Mouse (Mus musculus): ENCODE measurements around the gene Col4a4. TPM values are rescaled to one million over a fixed set of nuclear protein-coding genes. Genes with fewer than 3 reads are reported as not detected.
A peak's percentile ranks its signal among the peaks of the same experiment; 100 is the strongest.

The Col4a4 gene
- total and polyA plus RNA-seq, 3 experiments, result 2.2 to 5.0 (median 3.7) TPM

DNA sequence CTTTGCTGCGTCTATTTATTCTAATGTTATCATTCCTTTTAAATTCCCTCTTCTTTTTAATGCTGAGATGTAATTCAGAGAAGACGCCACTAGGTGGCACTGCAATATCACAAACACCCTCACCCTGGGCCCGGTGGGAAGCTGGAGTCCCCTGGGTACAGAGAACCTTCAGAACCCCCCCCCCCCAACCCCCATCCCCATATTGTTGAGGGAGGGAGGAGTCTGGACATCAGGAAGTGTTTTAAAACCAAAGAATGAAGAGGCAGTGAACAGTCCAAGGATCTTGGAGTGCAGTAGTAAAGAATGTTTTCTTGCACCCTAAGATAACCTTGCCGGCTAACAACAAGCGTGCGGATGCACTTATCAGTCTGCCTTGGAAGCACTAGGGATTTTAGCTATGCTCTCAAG, 32.2 kb downstream of the Col4a4 start:
- WGBS, result 3% methylated on average over 6 of the region's 6 CpGs
- Histone ChIP-seq H3K4me1 (ENCODE audit: control insufficient read depth, insufficient read depth, low read length) (peaks cover 2% of the 10 kb centered on the region), H3K4me3 (no peak overlapping the region), H3K9ac (ENCODE audit: low read depth, low read length) (no peak overlapping the region), H3K27me3 (ENCODE audit: control insufficient read depth, insufficient read depth, low read length) (no peaks in the 10 kb centered on the region), H3K27ac (no peak overlapping the region), H3K36me3 (ENCODE audit: control insufficient read depth, insufficient read depth, low read length) (no peaks in the 10 kb centered on the region), H3K79me2 (replicated peaks; ENCODE audit: control insufficient read depth, insufficient read depth, low read length) (no peaks in the 10 kb centered on the region)
- no peak for DNase-seq
- intact Hi-C loops (cut with DNase I), result loop anchor here (5.0 kb wide), 1 partner anchor 1163 kb away; no protein-coding TSS in a partner anchor
- peak; percentile 70 for TF ChIP-seq CTCF (IDR thresholded peaks at IDR 0.05)
- TF ChIP-seq EP300 (IDR thresholded peaks at IDR 0.05; ENCODE audit: insufficient read depth, low read depth, low read length), result 0 out of 2 replicates have a peak, but pooled peaks have one; percentile 13
- no peak for TF ChIP-seq POLR2A (IDR thresholded peaks at IDR 0.05; ENCODE audit: insufficient read depth, low read depth, low read length)

DNA sequence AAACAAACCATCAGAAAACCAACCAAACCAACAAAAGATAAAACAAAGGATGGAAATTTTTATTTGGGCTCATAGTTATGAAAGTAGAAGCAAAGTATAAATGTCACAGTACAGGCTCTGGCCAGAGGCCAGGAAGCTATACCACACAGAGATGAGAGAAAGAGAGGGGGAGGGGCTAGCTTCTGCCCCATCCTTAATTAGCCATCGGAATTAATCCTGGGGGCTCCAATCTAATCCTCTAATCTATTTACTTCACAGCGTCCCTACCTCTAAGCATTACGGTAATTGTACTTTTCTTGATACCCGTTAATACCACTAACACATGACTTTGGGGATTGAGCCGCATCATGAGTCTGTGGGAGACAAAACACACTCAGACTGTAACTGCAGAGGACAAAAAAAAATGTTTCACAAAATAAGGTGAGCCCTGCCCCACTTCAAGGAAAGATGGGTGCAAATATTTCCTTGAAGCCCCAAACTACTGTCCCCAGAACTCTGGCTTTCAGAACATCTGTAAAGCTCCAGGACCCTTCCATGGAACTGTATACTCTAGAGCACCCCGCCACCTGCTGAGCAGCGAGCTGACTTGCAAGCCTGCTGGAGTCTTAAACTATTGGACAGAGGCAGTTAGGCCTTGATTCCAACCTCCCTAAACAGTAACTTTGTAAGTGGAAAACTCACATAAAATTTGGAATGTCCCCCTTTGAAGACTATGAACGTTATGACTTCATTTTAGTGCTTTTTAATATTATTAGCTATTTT, 41.3 kb downstream of the Col4a4 start:
- no peaks in the 10 kb centered on the region; the same call in 1 of the 2 replicates for H3K4me1 ChIP-seq (ENCODE audit: control insufficient read depth, insufficient read depth, low read length)
- 84% methylated on average over 8 of the region's 8 CpGs for WGBS

DNA sequence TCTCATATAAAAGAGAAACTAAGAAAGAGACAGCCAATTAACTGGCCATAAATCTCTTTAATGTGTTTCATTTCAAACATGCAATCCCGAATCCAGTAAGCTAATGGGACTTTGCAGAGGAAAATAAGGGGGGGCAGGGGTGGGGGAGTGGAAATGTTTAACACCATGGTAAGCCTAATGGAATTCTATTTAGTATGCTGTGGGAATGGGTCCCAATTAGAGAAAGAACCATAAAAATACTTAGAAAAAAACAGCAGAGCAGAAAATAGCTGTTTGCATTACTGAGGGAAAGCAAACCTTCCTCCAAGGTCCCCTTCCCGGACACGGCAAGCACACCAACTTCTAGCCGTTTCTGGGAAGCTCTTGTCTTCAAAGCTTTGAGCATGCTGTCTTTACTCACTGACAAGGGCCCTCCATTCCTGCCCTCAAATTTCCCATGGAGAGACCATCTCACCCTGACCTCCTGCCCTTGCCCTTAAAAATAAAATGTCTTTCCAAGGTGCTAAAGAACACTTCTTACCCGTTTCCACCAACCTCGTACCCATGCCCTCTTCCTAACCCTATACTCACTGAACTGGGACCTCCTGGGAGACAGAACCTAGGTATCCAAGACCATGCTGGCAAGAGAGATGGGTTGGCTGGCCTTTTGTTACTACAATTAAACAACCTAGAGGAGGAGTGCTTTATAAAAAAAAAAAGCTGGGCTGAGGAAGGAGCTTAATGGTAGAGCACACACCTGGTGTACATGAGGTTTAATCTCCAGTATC, 42.0 kb downstream of the Col4a4 start:
- Histone ChIP-seq H3K4me1 (ENCODE audit: control insufficient read depth, insufficient read depth, low read length) (no peaks in the 10 kb centered on the region; the same call in 1 of the 2 replicates), H3K27ac (no peak overlapping the region), H3K4me3 (no peak overlapping the region), H3K79me2 (replicated peaks; ENCODE audit: control insufficient read depth, insufficient read depth, low read length) (no peaks in the 10 kb centered on the region), H3K9ac (ENCODE audit: low read depth, low read length) (no peak overlapping the region), H3K27me3 (ENCODE audit: control insufficient read depth, insufficient read depth, low read length) (no peaks in the 10 kb centered on the region), H3K36me3 (ENCODE audit: control insufficient read depth, insufficient read depth, low read length) (peaks cover 2% of the 10 kb centered on the region; the same call in 1 of the 2 replicates)
- TF ChIP-seq CTCF (IDR thresholded peaks at IDR 0.05) (no peak), EP300 (IDR thresholded peaks at IDR 0.05; ENCODE audit: insufficient read depth, low read depth, low read length) (no peak), POLR2A (IDR thresholded peaks at IDR 0.05; ENCODE audit: insufficient read depth, low read depth, low read length) (no peak)
- no peak for DNase-seq
- 85% methylated on average over 6 of the region's 6 CpGs for WGBS
- intact Hi-C loops (cut with DNase I), result no loop called here

More for the DNA sequence above, 41.3 kb downstream of the Col4a4 start:
- H3K79me2 ChIP-seq (replicated peaks; ENCODE audit: control insufficient read depth, insufficient read depth, low read length), result no peaks in the 10 kb centered on the region
- TF ChIP-seq CTCF (IDR thresholded peaks at IDR 0.05), result no peak
- no peak for TF ChIP-seq EP300 (IDR thresholded peaks at IDR 0.05; ENCODE audit: insufficient read depth, low read depth, low read length)
- no peak for TF ChIP-seq POLR2A (IDR thresholded peaks at IDR 0.05; ENCODE audit: insufficient read depth, low read depth, low read length)
- no peaks in the 10 kb centered on the region for H3K27me3 ChIP-seq (ENCODE audit: control insufficient read depth, insufficient read depth, low read length)
- H3K9ac ChIP-seq (ENCODE audit: low read depth, low read length), result no peak overlapping the region
- H3K36me3 ChIP-seq (ENCODE audit: control insufficient read depth, insufficient read depth, low read length), result peaks cover 2% of the 10 kb centered on the region; the same call in 1 of the 2 replicates
- H3K27ac ChIP-seq, result no peak overlapping the region
- DNase-seq, result no peak
- intact Hi-C loops (cut with DNase I), result no loop called here
- H3K4me3 ChIP-seq, result no peak overlapping the region

DNA sequence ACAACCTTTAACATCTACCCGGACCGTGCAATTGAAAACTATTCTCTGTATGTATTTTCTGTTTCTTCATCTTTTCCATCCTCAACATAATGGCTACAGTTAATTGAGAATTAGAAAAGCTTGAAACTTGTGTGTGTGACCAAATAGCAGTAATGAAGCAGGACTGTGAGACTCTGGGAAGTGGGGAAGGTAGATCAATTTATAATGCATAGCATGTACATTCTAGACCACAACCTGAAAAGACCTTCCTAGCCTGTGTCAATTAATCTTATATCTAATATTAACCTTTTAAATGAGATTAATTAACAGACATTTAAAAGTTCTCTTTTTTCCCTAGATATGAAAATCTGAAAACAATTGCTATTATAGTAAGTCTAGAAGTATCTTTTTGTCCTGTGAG, 42.7 kb downstream of the Col4a4 start:
- no peak for DNase-seq
- no peak overlapping the region for H3K4me3 ChIP-seq
- no peak overlapping the region for H3K9ac ChIP-seq (ENCODE audit: low read depth, low read length)
- intact Hi-C loops (cut with DNase I), result no loop called here
- peaks cover 2% of the 10 kb centered on the region; the same call in 1 of the 2 replicates for H3K36me3 ChIP-seq (ENCODE audit: control insufficient read depth, insufficient read depth, low read length)
- no peaks in the 10 kb centered on the region; the same call in 1 of the 2 replicates for H3K4me1 ChIP-seq (ENCODE audit: control insufficient read depth, insufficient read depth, low read length)
- H3K79me2 ChIP-seq (replicated peaks; ENCODE audit: control insufficient read depth, insufficient read depth, low read length), result no peaks in the 10 kb centered on the region
- TF ChIP-seq CTCF (IDR thresholded peaks at IDR 0.05), result no peak
- no peak for TF ChIP-seq POLR2A (IDR thresholded peaks at IDR 0.05; ENCODE audit: insufficient read depth, low read depth, low read length)
- TF ChIP-seq EP300 (IDR thresholded peaks at IDR 0.05; ENCODE audit: insufficient read depth, low read depth, low read length), result no peak
- no peaks in the 10 kb centered on the region for H3K27me3 ChIP-seq (ENCODE audit: control insufficient read depth, insufficient read depth, low read length)
- no peak overlapping the region for H3K27ac ChIP-seq
- 94% methylated on average over 2 of the region's 2 CpGs for WGBS

DNA sequence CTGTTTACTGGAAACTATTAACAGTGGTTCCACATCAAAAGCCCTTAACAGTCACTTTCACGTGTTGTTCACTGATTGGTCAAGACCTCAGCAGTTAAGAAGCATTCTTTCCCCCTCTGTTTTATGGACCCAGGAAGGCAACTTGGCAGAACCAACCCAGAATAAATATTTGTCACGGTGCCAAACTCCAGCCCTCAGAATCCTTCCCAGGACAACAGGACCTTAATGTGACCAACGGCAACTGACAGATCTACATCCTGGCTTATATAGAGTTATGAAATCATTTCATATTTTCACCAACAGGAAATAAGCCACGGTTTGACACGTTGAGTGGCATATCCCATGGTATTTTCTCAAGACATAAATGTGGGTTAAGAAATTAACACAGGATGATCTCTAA, 46.6 kb downstream of the Col4a4 start:
- Histone ChIP-seq H3K9ac (ENCODE audit: low read depth, low read length) (no peak overlapping the region), H3K36me3 (ENCODE audit: control insufficient read depth, insufficient read depth, low read length) (peaks cover 2% of the 10 kb centered on the region; the same call in 1 of the 2 replicates), H3K27ac (no peak overlapping the region), H3K4me3 (no peak overlapping the region), H3K27me3 (ENCODE audit: control insufficient read depth, insufficient read depth, low read length) (no peaks in the 10 kb centered on the region), H3K79me2 (replicated peaks; ENCODE audit: control insufficient read depth, insufficient read depth, low read length) (no peaks in the 10 kb centered on the region), H3K4me1 (ENCODE audit: control insufficient read depth, insufficient read depth, low read length) (no peaks in the 10 kb centered on the region; the same call in 1 of the 2 replicates)
- TF ChIP-seq EP300 (IDR thresholded peaks at IDR 0.05; ENCODE audit: insufficient read depth, low read depth, low read length) (no peak), CTCF (IDR thresholded peaks at IDR 0.05) (no peak), POLR2A (IDR thresholded peaks at IDR 0.05; ENCODE audit: insufficient read depth, low read depth, low read length) (no peak)
- intact Hi-C loops (cut with DNase I), result no loop called here
- WGBS, result 45% methylated on average over 5 of the region's 5 CpGs
- DNase-seq, result no peak
